Mouse (Mus musculus) erythroid progenitor cell, adult 5-6 weeks (primary cell): ENCODE results near the gene Wdr4. TPM values are rescaled to one million over a fixed set of nuclear protein-coding genes. Genes with fewer than 3 reads are reported as not detected.

ENCODE experiments used
- ATAC-seq: replicated peaks from 2 replicates; pipeline ENCODE4 v1.8.0; 2016; ENCODE audit warnings: moderate number of reproducible peaks, mild to moderate bottlenecking, moderate TSS enrichment, inconsistent platforms; ENCODE audit not compliant: poor library complexity, low FRiP score, severe bottlenecking
- total RNA-seq, 2 experiments: library from RNA; stranded (forward) in 1 of 2; stranded (reverse) in 1 of 2; fragments of 150-400 nt in 1 of 2; fragments of 186-747, 209-891 nt in 1 of 2; gene quantifications; 2 replicates each; pipeline versions ENCODE4 v1.2.3 to v1.2.4; 2015 to 2017; ENCODE audit warnings: low replicate concordance in 2 of 2

Wdr4 gene
- total RNA-seq, 2 experiments from 2014 or later: 1.8 to 2.5 TPM

DNA sequence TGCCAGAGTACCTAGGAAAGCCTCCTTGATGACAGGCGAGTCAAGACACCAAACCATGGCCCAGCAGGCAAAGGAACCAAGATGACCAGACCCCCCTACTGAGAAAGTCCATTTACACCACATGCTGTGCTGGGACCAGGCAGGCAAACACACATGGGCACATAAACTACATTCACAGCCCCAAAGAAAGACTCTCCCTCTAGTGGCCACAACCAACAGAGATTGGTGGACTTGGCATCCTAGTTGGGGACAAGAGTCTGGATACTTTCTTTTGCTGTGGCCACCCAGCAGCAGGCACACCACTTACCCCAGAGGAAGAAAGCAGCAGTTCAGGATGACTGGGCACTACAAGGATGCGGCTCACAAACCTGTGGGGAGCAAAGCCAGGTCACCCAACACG lies 18.9 kb downstream of the Wdr4 start:
- no peak for ATAC-seq

DNA sequence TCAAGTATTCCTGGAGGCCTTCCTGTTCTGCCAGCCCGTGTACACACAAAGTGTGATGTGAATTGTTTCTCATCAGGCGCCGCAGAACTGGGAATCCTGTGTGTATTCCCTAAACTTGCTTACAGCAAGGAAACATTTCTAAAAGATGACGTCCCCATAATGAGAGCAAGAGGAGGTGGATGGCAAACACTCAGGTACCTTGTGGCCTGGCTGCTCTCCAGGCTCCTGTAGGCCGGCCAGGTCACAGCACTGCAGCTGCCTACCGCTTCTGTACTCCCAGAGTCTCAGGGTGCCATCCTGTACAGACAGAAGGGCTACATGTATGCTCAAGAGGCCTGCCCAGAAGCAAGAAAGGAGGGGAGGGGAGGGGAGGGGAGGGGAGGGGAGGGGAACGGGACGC lies 19.4 kb downstream of the Wdr4 start:
- ATAC-seq: no peak

DNA sequence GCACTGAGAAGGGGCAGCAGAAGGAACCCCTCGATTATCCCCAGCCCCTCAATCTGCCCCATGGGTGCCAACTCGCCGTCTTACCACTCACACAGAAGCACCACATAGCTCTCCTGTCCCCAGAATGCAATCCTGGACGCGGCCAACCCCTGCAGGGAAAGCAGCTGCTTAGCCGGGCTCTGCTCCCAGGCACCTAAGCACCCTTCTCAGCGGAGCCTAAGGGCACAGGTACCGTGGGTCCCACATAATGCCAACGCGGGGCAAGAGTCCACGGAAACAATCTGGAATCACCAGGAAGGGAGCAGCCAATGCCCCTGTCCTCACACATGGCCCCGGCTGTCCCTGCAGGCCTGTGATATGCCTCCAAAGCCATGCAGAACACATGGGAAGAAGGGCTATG lies 20.1 kb downstream of the Wdr4 start:
- ATAC-seq: no peak

DNA sequence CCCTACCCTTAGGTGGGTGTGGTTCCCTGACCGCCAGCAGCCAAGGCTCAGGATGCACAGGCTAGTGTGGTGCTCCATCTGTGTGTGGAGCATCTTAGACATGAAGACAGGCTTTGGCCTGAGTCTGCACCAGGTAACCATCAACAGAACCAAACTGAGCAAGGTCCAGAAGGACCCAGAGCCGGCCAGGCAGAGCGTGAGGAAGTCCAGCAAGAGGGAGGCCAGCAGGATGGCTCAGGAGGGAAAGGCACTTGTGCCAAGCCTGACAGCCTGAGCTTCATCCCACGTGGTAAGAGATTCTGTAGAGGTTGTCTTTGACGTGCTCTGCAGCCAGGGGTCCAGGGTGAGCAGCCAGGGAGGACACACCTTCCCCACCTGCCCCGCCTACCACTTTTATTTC lies 22.1 kb downstream of the Wdr4 start:
- ATAC-seq: no peak

DNA sequence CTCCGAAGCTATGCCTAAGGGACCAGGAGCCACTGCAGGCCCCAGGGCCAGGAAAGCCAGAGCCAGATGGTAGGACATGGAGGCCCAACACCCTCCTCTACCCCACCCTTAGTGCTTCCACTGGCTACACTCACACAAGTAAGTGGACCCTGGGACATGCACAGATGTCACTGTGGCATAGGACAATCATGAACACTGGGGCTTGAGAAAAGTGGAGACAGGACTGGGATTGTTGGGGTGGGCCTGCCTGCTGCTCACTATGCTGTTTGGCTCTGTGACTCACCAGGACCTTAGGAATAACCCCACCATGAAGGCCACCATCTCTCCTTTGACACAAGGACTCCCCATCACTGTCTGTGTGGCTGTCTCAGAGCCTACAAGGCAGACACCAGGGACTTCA lies 24.8 kb downstream of the Wdr4 start:
- no peak for ATAC-seq

DNA sequence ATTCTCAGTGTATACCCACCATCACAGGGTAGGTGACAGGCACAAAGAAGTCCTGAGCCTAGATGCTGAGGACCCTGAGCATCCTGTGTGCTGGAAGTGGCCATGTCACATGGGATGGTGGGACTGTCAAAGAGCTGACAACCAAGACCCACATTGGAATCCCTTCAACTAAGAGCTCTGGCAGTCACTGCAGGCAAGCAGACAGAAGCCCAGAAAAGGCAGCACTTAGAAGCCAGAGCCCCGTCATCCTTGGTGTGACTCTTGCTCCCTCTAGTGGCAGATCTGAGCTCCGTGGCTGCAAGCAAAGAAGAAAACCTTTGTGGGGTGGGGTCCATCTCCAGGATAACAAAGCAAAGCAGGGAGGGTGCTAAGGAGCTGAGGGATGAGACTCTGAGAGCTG lies 27.4 kb downstream of the Wdr4 start:
- 0 out of 2 replicates have a peak, but pooled peaks have one; percentile 65 for ATAC-seq

DNA sequence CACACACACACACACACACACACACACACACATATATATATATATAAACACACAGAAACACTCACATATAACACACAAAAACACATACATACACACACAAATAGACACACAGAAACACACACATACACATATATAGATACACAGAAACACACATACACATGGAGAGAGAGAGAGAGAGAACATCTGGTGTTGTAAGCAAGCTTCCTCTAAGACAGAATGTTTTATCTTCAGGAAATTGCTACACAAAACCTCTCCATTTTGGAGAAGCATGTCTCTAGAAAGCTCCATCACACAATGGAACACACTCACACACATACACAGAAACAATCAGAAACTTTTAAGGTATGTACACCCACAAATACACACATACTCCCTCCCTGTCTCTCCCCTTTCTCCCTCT lies 28.4 kb downstream of the Wdr4 start:
- ATAC-seq: no peak

DNA sequence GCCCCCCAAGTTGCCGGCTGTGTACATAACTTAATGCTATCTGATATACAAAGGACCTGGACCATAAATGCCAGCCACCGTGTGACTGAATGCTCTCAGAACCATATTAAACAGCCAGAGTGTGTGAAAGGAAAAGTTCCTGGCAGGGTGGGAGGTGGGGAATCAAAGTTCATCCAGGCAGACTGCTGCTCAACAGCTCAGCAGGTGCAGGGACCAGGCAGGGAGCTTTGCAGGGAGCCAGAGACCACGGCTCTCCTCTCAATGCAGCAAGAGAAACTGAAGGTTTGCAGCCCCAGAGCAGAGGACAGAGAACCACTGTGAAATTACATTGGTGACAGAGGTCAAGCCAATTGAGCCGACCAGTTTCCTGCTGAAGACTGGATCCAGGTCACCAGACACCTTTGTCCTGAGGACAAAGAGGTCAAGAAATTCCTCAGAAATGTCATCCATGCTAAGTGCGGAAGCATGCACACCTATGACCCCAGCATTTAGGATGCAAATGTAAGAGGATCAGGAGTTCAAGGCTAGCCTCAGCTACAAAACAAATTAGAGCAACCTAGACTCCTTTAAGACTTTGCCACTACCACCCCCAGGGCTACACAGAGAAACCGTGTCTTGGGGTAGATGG lies 32.2 kb downstream of the Wdr4 start:
- no peak for ATAC-seq

DNA sequence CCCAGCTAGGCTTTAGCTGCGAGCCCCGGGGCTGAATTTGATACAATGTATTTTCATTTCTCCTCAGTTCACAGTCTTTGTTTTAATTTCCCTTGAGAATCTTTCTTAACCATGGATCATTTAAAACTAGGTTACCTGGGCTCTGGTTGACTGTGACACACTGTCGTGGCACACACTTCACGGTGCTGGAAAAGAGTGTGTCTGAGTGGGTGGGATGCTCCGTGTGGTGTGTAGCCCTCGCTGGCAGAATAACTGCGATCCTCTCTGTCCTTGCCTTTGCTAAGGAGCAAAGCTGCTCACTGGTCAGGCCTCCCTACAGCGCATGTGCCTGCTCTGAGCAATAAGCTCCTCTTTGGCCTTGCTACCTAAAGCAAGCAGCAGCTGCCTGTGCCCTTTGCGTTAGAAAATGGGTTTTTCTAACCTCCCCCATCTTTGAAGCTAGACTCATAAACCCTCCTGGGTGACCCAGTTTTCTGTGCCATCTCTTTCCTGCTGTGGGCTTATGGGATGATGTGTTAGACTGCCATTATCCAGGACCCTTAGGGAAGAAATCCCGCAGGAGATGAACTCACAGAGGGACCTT lies 33.1 kb downstream of the Wdr4 start:
- no peak for ATAC-seq

DNA sequence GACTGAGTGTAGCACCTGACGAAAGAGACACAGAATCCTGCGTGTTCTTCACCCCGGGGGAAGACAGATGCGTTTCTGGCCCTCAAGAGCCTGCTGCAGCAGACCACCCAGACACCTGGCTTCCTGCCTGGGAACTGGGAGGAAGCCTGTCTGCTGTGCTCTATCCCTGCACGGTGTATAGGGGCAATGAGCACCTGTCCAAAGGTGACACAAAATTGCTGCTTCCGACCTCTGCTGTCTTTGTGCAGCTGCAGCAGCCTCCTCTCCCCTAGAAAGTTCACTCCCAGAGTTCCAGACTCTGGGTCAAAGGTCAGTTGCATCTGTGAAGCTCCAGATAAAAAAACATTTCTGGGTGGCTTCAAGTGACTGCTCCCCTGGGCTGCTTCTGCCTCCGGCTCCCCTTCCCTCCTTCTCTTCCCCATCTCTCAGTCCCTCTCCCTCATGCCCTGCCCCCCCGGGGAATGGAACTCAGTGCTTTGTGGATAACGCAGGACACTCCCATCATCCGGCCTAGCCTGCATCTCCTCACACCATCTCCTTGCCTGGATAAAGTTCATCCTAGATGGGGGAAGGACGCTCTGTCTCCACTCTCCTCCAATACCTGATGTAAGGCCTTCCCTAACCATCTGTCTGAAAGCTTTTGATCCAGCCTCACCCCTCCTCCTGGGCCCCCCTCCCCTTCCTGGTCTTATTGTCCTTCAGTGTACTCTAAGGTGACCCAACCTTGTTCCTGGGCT lies 40.5 kb downstream of the Wdr4 start:
- ATAC-seq: no peak

DNA sequence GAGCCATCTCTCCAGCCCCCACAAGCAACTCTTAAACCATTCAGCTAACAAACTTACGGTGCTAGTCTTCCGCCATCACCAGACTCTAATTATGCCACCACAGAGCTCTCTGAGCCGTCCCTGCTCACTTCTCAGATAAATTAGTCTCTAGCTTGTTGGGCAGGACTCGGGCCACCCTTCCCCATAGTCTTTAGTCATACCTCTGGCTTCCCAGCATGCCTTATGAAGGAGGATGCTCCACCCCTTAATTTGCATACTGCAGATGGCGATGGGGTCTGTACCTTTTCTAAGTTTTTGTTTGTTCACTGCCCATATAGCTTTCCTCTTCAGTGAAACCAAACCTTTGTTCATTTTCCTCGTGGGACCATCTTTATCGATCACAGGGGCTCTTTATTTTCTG lies 41.2 kb downstream of the Wdr4 start:
- no peak for ATAC-seq

DNA sequence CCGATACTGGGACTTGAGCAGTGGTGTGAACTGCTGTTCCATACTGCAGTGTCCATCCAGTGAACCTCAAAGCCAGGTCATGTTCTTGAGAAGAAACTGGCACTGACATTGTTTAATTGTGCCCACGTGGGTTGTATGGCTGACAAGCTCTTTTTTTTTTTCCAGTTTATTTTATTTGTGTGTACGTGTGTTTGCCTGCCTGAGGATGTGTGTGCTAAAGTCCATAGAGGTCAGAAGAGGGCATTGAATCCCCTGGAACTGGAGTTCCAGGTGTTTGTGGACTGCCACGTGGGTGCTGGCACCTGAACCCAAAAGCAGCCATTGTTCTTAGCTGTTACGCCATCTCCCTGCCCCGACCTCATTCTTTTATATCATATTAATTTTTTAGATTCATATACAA lies 45.4 kb downstream of the Wdr4 start:
- no peak for ATAC-seq

DNA sequence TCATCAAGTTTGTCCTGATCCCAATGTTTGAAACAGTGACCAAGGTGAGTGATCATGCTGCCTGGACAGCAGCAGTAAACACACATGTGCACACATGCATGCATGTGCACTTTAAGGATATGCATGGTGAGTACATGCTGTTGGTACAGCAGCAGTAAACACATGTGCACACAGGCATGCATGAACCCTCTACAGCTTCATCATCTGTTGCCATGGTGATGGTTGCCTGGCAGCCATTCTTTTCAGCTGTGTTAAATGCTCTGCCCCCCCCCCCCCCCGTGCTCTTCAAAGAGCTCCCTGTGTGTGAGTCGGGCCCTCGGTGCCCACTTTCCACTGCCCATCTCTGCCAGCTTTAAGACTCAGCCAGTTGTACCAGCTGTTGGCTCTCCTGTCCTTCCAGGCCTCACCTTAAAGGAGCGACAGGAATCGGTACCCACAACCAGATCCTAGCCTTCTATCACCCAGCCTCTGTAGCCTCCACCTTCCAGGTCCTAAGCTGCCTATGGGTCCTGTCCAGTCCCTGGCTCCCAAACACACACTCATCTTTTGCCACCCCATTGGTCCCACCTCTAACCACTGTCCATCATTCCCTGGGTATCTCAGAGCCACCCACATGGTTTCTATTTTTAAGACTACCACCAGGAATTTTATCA lies 48.9 kb downstream of the Wdr4 start:
- ATAC-seq: no peak

DNA sequence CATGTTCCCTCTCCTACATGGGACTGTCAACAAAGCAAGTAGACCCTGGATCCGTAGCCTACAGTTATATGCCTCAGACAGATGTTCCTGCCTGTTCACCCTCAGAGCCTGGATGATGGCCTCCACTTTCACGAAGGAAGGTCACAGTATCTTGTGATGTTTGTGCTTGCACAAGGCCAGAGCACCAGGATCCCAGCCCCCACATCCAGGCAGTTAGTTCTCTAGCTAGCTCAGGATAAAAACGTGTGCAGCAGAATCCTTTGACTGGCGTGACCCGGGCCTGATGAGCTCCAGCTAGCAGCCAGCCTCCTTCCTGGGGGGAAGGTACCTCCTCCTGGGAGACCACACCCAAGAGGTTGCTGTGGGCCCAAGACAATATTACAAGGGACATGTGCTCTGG lies 51.3 kb downstream of the Wdr4 start:
- no peak for ATAC-seq

DNA sequence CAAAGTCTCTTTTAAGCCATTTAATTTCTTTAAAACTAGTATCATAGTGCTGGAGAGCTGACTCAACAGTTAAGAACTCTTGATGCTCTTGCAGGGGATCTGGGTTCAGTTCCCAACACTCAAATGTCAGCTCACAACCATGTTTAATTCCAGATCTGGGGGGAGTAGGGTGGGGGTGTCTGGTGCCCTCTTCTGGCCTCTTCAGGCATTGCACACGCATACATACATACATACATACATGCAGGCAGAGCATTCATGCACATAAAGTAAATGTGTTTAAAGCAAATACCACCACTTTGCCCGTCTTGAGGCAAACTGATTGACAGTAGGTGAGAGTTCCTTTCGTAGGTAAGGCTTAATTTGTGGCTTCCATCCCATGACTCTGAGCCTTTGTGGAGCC lies 52.9 kb downstream of the Wdr4 start:
- ATAC-seq: no peak

DNA sequence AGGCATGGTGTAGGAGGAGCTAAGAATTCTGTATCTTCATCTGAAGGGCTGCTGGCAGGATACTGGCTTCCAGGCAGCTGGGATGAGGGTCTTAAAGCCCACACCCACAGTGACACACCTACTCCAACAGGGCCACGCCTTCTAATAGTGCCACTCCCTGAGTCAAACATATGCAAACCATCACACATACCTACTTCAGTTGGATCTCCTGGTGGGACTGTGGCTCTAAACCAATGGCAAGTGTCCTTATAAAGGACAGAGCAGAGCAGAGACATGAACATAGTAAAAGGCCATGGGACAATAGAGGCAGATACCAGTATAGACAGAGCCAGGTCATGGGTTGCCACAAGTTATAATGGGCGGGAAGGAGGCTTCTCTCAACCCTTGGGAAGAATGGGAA lies 57.3 kb downstream of the Wdr4 start:
- ATAC-seq: no peak

DNA sequence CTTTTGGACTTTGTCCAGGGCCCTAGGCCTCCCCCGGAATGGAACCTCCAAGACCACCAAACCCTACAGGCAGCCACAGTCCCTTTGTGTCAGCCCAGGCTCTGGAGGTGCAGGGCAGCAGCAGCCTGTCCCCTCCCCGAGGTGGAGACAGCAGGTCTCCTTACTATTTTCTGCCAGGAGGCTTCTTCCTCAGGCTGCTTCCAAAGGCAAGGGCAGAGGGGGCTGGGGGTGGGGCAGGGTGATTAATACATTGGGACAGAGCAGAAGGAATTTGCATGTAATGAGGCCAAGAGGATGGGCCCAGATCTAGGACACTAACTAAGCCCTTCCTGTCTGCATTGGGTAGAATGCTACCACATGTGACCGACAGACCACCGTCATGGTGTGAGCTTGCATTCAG lies 59.4 kb downstream of the Wdr4 start:
- ATAC-seq: no peak

DNA sequence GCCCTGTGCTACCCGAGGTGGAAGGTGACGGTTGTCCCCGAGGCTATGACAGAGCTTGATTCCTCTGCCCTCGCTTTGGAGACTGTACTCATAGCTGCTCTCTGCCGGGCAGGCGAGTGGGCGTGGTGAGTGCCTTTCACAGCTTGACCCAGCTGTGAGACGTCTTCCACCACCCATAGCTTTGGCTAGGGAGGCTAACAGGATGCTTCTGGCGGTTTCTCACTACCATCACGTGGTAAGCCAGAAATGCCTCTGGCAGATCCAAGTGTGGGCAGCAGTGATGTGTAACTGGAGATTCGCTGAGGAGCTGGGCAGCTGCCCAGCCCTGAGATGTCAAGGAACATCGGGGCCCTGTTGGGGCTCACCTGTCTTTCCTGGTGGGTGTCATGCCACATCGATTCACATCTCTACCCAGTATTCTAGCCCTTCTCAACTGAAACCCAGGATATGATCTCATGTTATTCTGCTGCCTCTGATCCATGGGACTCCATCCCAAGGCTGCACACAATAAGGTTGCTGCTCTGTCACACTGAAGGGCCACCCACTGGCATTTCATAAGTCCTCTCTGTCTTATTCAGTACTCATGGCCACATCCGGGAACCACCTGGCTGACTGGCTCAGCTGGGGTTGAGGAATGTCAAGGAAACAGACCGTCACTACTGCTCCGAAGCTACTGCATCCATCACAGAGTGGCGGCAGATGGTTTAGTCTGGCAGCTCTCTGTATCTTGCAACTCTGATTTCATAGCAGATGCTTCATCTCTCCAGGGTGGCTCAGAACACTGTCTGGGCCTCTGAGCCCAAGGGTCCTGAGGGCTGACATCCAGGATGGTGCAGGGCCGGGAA lies 62.8 kb downstream of the Wdr4 start:
- no peak for ATAC-seq

DNA sequence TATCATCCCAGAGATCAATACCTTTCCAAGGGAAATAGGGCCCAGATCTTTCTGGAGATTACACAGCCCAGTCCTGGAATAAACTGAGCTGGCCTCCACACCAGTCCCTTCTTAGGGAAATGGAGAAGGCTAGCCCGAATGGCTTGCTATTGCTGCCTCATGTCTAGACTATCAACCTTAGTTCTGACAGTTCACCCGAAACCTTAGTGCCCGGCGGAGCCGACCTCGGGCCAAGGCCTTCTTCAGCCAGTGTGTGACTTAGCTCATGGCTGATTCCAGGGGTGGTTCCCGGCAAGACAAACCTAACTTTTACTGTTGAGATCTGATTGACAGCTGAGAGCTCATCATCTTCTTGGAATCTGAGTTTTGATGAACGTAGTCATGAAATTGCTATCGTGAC lies 65.7 kb downstream of the Wdr4 start:
- ATAC-seq: no peak

DNA sequence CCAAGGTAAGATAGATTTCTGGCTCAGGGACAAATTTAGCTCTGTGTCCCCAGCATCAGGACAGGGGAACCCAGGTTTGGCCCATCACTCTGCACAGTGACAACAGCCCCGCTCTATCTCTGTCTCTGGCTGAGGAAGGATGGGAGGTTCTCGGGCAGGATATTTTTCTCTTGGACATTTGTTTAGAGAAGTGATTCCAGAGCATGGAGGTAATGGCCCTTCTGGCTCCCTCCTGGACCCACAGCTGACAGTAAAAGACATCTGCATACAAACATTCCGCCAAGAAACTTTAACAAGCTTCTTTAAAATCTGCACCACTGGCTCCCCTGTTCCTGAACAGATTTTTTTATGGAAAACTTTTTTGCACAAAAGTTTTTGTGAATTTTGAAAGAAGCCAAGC lies 66.3 kb downstream of the Wdr4 start:
- ATAC-seq: no peak
